Mouse (Mus musculus) intestine, postnatal 0 days (tissue): ENCODE measurements around the gene Eif2a. TPM values are rescaled to one million over a fixed set of nuclear protein-coding genes. Genes with fewer than 3 reads are reported as not detected.
A peak's percentile ranks its signal among the peaks of the same experiment; 100 is the strongest.

Source experiments
- ATAC-seq: fragments of 200-750 bp; cut with Nextera tagmentation; 2 replicates; pipeline ENCODE4 v1.8.0; 2017; ENCODE audit warnings: mild to moderate bottlenecking, moderate TSS enrichment, moderate library complexity
- H3K27ac ChIP-seq: fragments of 300-500 bp; sonication (generic); 2 replicates; pipeline ENCODE4 v1.5.1; 2014; ENCODE audit warnings: mild to moderate bottlenecking, low read depth, low read length, moderate library complexity
- H3K27me3 ChIP-seq: fragments of 300-500 bp; sonication (generic); replicated peaks from 2 replicates; pipeline ENCODE4 v1.6.1; 2014; ENCODE audit warnings: low read length, mixed read lengths; ENCODE audit not compliant: control insufficient read depth, insufficient read depth
- H3K36me3 ChIP-seq: fragments of 300-500 bp; sonication (generic); 2 replicates; pipeline ENCODE4 v1.6.1; 2014; ENCODE audit warnings: mild to moderate bottlenecking, moderate library complexity; ENCODE audit not compliant: control insufficient read depth, insufficient read depth
- H3K4me1 ChIP-seq: fragments of 300-500 bp; sonication (generic); replicated peaks from 2 replicates; pipeline ENCODE4 v1.6.1; 2014; ENCODE audit warnings: antibody characterized with exemption, low read length, mixed read lengths; ENCODE audit not compliant: control insufficient read depth, insufficient read depth
- H3K4me2 ChIP-seq: fragments of 300-500 bp; sonication (generic); replicated peaks from 2 replicates; pipeline ENCODE4 v1.6.1; 2014; ENCODE audit warnings: low read depth, mild to moderate bottlenecking, moderate library complexity
- H3K4me3 ChIP-seq: fragments of 300-500 bp; sonication (generic); 2 replicates; pipeline ENCODE4 v1.5.1; 2014; ENCODE audit warnings: low read depth, low read length
- H3K9ac ChIP-seq: fragments of 300-500 bp; sonication (generic); 2 replicates; pipeline ENCODE4 v1.6.1; 2014; ENCODE audit warnings: mild to moderate bottlenecking, low read depth, low read length
- H3K9me3 ChIP-seq: fragments of 300-500 bp; sonication (generic); 2 replicates; pipeline ENCODE4 v1.6.1; 2016; ENCODE audit warnings: mixed run types; ENCODE audit not compliant: control insufficient read depth
- CTCF ChIP-seq: sonication (generic); IDR thresholded peaks from 2 replicates; pipeline ENCODE4 v1.5.1; 2016; ENCODE audit warnings: low read depth, mild to moderate bottlenecking, control low read depth, antibody characterized with exemption, moderate library complexity
- WGBS: fragments of 180-500 bp; shearing (Covaris S2); extraction: QIAGEN DNeasy Blood & Tissue Kit; methylation state at CpG from one replicate; pipeline ENCODE4 v1.1.7; 2014; 5-methylcytosine and 5-hydroxymethylcytosine counted together
- polyA plus RNA-seq: library from polyadenylated mRNA; unstranded; fragments of >200 nt; fragmentation: Nextera tagmentation; extraction: Ambion mirVana; gene quantifications from 2 replicates; pipeline ENCODE4 v1.2.1, GENCODE M21; 2015

Eif2a gene
- polyA plus RNA-seq: 28.4 and 29.2 TPM in 2 replicates

DNA sequence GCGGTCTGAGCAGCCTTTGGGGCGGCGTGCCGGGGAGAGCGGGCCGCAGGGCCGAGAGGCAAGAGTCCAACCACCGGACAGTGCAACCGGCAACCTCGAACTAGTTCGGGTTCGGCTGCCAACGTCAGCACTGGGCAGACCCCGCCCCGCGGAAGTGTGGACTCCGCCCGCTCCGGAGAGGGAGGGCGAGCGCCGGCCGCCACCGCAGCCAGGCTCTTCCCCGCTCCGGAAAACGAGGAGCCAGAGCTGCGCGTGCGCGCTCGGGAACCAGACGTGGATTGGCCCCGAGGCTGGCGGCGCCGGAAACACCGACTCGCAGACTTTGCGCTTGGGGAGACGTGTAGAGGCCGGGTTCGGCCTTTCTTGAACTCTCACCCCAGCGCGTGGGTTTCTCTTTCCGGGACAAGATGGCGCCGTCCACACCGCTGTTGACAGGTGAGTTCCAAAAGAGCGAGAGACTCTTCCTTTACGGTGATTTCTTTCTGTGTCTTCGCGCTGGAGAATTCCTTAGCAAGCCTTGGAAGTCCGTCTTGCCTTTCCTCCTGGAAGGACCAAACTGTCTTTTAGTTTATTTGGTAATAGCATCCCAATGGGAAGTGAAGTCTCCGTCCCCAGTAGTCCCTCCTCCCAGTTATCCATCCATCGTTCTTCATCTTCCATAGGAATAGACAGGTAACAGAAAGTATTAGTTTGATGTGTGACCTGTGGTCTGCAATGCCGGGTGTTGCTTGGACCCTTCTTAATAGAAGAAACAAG, at the start of gene Eif2a, which contains the start of gene Serp1:
Eif2a (plus strand) TSS at position 170 of the 756 bp plus-strand sequence.
Serp1 (minus strand) TSS at position 241 of the 756 bp plus-strand sequence.
- H3K4me1 ChIP-seq: no peaks in the 10 kb centered on the region
- no peaks in the 10 kb centered on the region for H3K27me3 ChIP-seq
- TF ChIP-seq CTCF: 0 out of 2 replicates have a peak, but pooled peaks have one; percentile 0
- no peaks in the 10 kb centered on the region for H3K9me3 ChIP-seq
- peak within 1 kb of the TSS; percentile 96 for H3K27ac ChIP-seq
- peaks cover 11% of the 10 kb centered on the region; the same call in 1 of the 2 replicates for H3K36me3 ChIP-seq
- WGBS: under 1% methylated on average over 56 of the region's 57 CpGs
- peak within 1 kb of the TSS; percentile 70 for H3K4me2 ChIP-seq
- ATAC-seq: peak; percentile 99
- peak within 1 kb of the TSS; percentile 84 for H3K4me3 ChIP-seq
- peak within 1 kb of the TSS; percentile 96 for H3K9ac ChIP-seq

DNA sequence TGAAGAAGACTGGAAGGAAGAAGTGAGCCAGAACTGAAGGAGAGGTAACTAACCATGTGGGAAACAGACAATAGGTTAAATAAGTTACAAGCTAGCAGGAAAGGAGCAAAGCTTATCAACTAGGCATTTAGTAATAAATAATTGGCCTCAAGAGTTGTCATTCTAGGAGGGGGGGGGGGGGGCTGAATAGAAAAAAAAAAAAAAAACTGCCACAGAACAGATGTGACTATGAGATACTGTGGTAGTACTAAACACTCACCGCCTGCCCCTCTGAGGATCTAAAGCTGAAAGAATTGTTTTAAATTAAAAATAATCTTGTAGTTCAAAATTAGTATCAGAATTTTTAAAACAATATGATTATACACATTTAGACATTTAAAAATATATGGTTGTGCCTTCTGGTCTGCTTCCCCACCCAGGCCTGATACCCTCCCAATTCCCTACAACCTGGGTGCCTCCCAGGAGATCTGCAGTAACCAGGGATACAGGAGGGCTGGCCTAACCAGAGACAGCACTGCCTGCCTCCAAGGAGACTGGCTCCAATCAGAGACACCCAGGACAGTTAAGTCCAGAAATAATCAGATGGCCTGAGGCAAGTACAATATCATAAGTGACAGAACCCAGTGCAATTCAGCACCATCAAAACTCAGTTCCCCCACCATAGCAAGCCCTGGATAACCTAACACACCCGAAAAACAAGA, 46.7 kb upstream of the Eif2a start:
- no peaks in the 10 kb centered on the region for H3K36me3 ChIP-seq
- H3K4me2 ChIP-seq: no peak overlapping the region
- H3K4me3 ChIP-seq: no peak overlapping the region
- TF ChIP-seq CTCF: no peak
- 91% methylated on average over 2 of the region's 2 CpGs for WGBS
- no peak for ATAC-seq
- H3K27ac ChIP-seq: no peak overlapping the region
- no peak overlapping the region for H3K9ac ChIP-seq
- no peaks in the 10 kb centered on the region for H3K27me3 ChIP-seq
- no peaks in the 10 kb centered on the region for H3K4me1 ChIP-seq
- H3K9me3 ChIP-seq: no peaks in the 10 kb centered on the region

DNA sequence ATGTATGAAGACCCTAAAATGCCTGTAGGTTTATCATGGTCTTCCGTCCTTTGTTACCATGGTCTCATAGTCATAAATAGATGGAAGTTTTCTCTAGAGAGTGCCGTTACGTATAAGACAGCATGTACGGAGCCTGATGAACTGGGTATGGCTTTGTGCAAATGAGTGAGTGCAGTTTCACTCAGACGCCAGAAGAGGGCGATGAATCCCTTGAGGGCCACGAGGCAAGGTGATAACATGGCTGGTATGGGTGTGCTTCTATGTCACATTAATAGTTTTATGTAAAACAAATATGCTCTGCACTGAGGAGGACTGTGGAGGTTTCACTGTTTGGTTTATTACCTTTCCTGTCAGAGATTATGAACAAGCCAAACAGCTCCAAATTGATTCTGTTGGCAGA, 39.7 kb upstream of the Eif2a start:
- Histone ChIP-seq H3K9ac (no peak overlapping the region), H3K9me3 (no peaks in the 10 kb centered on the region), H3K36me3 (no peaks in the 10 kb centered on the region), H3K4me1 (no peaks in the 10 kb centered on the region), H3K27me3 (no peaks in the 10 kb centered on the region), H3K4me3 (no peak overlapping the region), H3K4me2 (no peak overlapping the region), H3K27ac (no peak overlapping the region)
- ATAC-seq: peak; percentile 36; the same call in 1 of the 2 replicates
- peak; percentile 65 for TF ChIP-seq CTCF
- WGBS: 65% methylated on average over 7 of the region's 7 CpGs

DNA sequence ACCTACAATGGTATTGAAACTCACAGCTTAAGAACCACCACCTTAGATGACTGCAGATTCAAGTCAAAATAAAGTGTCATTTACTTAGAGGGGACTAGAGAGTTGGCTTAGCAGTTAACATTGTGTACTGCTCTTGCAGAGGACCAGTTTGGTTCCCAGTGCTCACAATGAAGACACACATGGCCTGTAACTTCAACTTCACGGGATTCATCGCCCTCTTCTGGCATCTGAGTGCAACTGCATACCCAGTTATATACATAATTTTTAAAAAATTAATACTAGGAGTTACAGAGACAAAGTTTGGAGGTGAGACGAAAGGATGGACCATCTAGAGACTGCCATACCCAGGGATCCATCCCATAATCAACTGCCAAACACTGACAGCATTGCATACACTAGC, 38.5 kb upstream of the Eif2a start:
- no peak overlapping the region for H3K27ac ChIP-seq
- peak; percentile 51 for TF ChIP-seq CTCF
- H3K9me3 ChIP-seq: no peaks in the 10 kb centered on the region
- H3K27me3 ChIP-seq: no peaks in the 10 kb centered on the region
- WGBS: 74% methylated on average over 3 of the region's 3 CpGs
- no peak overlapping the region for H3K9ac ChIP-seq
- no peak overlapping the region for H3K4me2 ChIP-seq
- no peak for ATAC-seq
- H3K4me1 ChIP-seq: no peaks in the 10 kb centered on the region
- H3K36me3 ChIP-seq: no peaks in the 10 kb centered on the region
- no peak overlapping the region for H3K4me3 ChIP-seq

DNA sequence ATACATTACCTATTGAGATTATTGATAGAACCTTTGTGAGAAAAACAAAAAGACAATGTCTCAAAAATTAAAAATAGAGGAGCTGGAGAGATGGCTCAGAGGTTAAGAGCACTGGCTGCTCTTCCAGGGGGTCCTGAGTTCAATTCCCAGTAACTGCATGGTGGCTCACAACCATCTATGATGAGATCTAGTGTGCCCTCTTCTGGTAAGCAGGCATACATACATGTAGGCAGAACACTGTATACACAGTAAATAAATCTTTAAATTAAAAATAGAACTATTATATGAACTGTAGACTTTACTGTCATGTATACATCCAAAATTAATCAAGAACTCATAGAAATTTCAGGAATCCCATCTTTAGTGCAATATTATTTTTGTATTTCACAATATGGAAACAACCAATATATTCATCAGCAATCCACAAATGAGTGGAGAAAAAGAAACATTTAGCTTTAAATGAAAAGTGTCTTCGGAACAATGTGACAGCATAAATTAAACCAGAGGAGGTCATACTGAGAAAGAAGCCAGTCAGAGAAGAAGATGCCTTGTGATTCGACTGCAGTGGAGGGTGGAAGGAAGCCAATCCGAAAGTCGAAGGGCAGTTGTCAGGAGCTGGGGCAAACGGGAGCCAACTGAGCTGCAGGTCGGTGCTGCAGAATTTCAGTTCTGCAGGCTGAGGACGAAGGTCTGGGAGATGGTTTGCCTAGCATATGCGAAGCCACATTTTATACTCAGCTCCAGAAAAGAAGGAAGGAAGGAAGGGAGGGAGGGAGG, 37.4 kb upstream of the Eif2a start:
- no peak for ATAC-seq
- WGBS: 81% methylated on average over 7 of the region's 8 CpGs
- Histone ChIP-seq H3K27me3 (no peaks in the 10 kb centered on the region), H3K36me3 (no peaks in the 10 kb centered on the region), H3K9ac (no peak overlapping the region), H3K4me3 (no peak overlapping the region), H3K4me2 (no peak overlapping the region), H3K9me3 (no peaks in the 10 kb centered on the region), H3K27ac (no peak overlapping the region), H3K4me1 (no peaks in the 10 kb centered on the region)
- peak; percentile 49; the same call in 1 of the 2 replicates for TF ChIP-seq CTCF

DNA sequence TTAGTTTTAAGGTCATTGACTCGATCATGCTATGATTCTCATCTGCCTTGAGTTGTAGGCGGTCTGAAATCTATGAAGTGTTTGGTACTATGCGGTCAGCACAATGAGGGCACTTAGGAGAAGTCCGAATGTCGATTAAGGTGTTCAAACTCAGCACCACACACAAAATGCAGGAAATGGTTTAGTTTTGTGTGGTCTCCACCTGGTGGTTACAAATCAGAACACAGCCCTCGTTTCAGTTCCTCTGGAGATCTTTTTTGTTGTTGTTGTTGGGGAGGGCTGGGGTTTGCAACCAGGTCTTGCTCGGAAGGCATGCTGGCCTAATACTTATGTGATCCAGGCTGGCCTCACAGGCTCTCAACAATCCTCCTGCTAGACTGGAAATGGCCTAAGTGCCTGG, 34.8 kb upstream of the Eif2a start:
- Histone ChIP-seq H3K9ac (no peak overlapping the region), H3K4me3 (no peak overlapping the region), H3K4me1 (no peaks in the 10 kb centered on the region), H3K27me3 (no peaks in the 10 kb centered on the region), H3K4me2 (no peak overlapping the region), H3K9me3 (no peaks in the 10 kb centered on the region), H3K36me3 (no peaks in the 10 kb centered on the region), H3K27ac (no peak overlapping the region)
- TF ChIP-seq CTCF: peak; percentile 76
- 72% methylated on average over 7 of the region's 7 CpGs for WGBS
- ATAC-seq: no peak
